Mouse (Mus musculus) hindbrain, postnatal 0 days (tissue): ENCODE data around the gene Kcnh1. TPM values are rescaled to one million over a fixed set of nuclear protein-coding genes. Genes with fewer than 3 reads are reported as not detected.

Experiments
- ATAC-seq: fragments of 200-750 bp; cut with Nextera tagmentation; 2 replicates; pipeline ENCODE4 v1.8.0; 2017; ENCODE audit warnings: mild to moderate bottlenecking, moderate TSS enrichment, moderate library complexity
- DNase-seq: peaks from one replicate; pipeline ENCODE4 v3.0.0-alpha.2; 2015; ENCODE audit warnings: low spot score
- H3K27ac ChIP-seq: fragments of 300-500 bp; sonication (generic); 2 replicates; pipeline ENCODE4 v1.5.1; 2014; ENCODE audit warnings: mild to moderate bottlenecking
- H3K27me3 ChIP-seq: fragments of 300-500 bp; sonication (generic); 2 replicates; pipeline ENCODE4 v1.6.1; 2014; ENCODE audit warnings: low read length, mixed read lengths; ENCODE audit not compliant: insufficient read depth
- H3K36me3 ChIP-seq: fragments of 300-500 bp; sonication (generic); 2 replicates; pipeline ENCODE4 v1.6.1; 2014; ENCODE audit warnings: low read length, mixed read lengths; ENCODE audit not compliant: insufficient read depth
- H3K4me1 ChIP-seq: fragments of 300-500 bp; sonication (generic); 2 replicates; pipeline ENCODE4 v1.6.1; 2014; ENCODE audit warnings: antibody characterized with exemption, low read length, mixed read lengths; ENCODE audit not compliant: insufficient read depth
- H3K4me2 ChIP-seq: fragments of 300-500 bp; sonication (generic); 2 replicates; pipeline ENCODE4 v1.6.1; 2014; ENCODE audit warnings: low read depth, mild to moderate bottlenecking, low read length, moderate library complexity, mixed read lengths
- H3K4me3 ChIP-seq: fragments of 300-500 bp; sonication (generic); 2 replicates; pipeline ENCODE4 v1.5.1; 2014; ENCODE audit warnings: low read length
- H3K9ac ChIP-seq: fragments of 300-500 bp; sonication (generic); replicated peaks from 2 replicates; pipeline ENCODE4 v1.6.1; 2014; ENCODE audit warnings: mild to moderate bottlenecking, low read length, moderate library complexity, mixed read lengths
- H3K9me3 ChIP-seq: fragments of 300-500 bp; sonication (generic); 2 replicates; pipeline ENCODE4 v1.6.1; 2016; ENCODE audit warnings: low read length, mixed read lengths
- CTCF ChIP-seq: IDR thresholded peaks from 2 replicates; pipeline ENCODE4 v1.5.1; 2016; ENCODE audit warnings: antibody characterized with exemption, control low read depth, low read depth
- WGBS: fragments of 180-500 bp; shearing (Covaris S2); extraction: QIAGEN DNeasy Blood & Tissue Kit; methylation state at CpG from one replicate; pipeline ENCODE4 v1.1.7; 2014; 5-methylcytosine and 5-hydroxymethylcytosine counted together
- polyA plus RNA-seq: library from polyadenylated mRNA; unstranded; fragments of >200 nt; fragmentation: Nextera tagmentation; extraction: Ambion mirVana; gene quantifications from 2 replicates; pipeline ENCODE4 v1.2.1, GENCODE M21; 2015
- total RNA-seq: library from RNA; depleted of rRNA; stranded (reverse); fragments of >200 nt; gene quantifications from 2 replicates; pipeline ENCODE4 v1.2.3, GENCODE M21; 2014

The Kcnh1 gene
- total and polyA plus RNA-seq, 2 experiments from 2014 or later = 2.9 to 7.0 TPM

GRCm38 (mm10) chr1:192439151-192439837 is 248.7 kb downstream of the Kcnh1 start:
- ATAC-seq (no peak), DNase-seq (no peak)
- H3K4me1 ChIP-seq = peaks cover under 1% of the 10 kb centered on the region; the same call in 1 of the 2 replicates
- no peak overlapping the region for H3K9ac ChIP-seq
- H3K27me3 ChIP-seq = no peaks in the 10 kb centered on the region
- TF ChIP-seq CTCF = no peak
- H3K9me3 ChIP-seq = no peaks in the 10 kb centered on the region
- H3K4me2 ChIP-seq = no peak overlapping the region
- no peak overlapping the region for H3K4me3 ChIP-seq
- no peaks in the 10 kb centered on the region for H3K36me3 ChIP-seq
- WGBS = 55% methylated on average over 6 of the region's 6 CpGs
- no peak overlapping the region for H3K27ac ChIP-seq

DNA sequence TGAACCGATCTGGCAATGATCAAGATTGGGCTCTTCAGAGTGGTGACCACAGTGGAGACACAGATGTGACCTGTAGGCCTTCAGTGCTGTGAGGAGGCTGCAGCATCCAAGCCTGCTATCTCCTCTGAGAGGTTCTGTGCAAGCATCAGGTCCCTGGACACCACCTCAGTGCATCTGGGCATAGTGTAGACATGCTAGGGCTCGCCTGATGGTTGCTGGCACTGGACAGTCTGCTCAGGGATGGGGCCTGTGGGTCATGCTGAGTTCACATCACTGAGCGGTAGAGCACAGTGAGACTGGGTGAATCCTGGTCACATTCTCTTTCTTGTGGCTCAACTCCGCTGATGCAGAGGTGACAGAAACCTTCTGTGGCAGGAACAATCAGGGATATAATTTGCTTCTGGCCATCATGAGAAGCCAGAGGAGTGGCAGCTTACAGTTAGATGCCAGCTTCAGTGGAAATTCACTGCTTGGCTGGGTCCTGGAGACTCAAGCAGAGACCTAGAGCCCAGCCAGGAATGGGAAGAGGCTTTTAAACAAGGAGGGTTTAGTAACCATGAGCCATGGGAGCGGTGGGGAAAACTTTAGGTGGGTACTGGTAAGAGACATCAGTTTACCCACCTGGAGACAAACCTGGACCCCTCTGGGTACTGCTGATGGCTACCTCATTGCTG is 252.3 kb downstream of the Kcnh1 start:
- Histone ChIP-seq H3K36me3 (no peaks in the 10 kb centered on the region), H3K9me3 (no peaks in the 10 kb centered on the region), H3K9ac (no peak overlapping the region), H3K4me3 (no peak overlapping the region), H3K27me3 (no peaks in the 10 kb centered on the region), H3K4me2 (no peak overlapping the region), H3K27ac (no peak overlapping the region), H3K4me1 (peaks cover 7% of the 10 kb centered on the region; the same call in 1 of the 2 replicates)
- 75% methylated on average over 5 of the region's 5 CpGs for WGBS
- no peak for DNase-seq
- no peak for TF ChIP-seq CTCF
- no peak for ATAC-seq

- Histone ChIP-seq H3K36me3 (no peaks in the 10 kb centered on the region), H3K4me3 (no peak overlapping the region), H3K27me3 (no peaks in the 10 kb centered on the region), H3K4me2 (no peak overlapping the region), H3K9me3 (no peaks in the 10 kb centered on the region), H3K27ac (peak overlapping the region; percentile 57), H3K4me1 (peaks cover 7% of the 10 kb centered on the region; the same call in 1 of the 2 replicates), H3K9ac (no peak overlapping the region)
- DNase-seq = peak; percentile 25
- TF ChIP-seq CTCF = peak; percentile 63
- peak; percentile 38; the same call in 1 of the 2 replicates for ATAC-seq
- 59% methylated on average over 20 of the region's 20 CpGs for WGBS
These were observed 253.6 kb downstream of the Kcnh1 start for GRCm38 (mm10) chr1:192443998-192444657.

GRCm38 (mm10) chr1:192444658-192445447 is 254.3 kb downstream of the Kcnh1 start:
- Histone ChIP-seq H3K4me3 (no peak overlapping the region), H3K27ac (peak overlapping the region; percentile 57), H3K4me2 (no peak overlapping the region), H3K9me3 (no peaks in the 10 kb centered on the region), H3K9ac (peak overlapping the region; percentile 21; the same call in 1 of the 2 replicates), H3K27me3 (no peaks in the 10 kb centered on the region), H3K4me1 (peaks cover 7% of the 10 kb centered on the region; the same call in 1 of the 2 replicates), H3K36me3 (no peaks in the 10 kb centered on the region)
- peak; percentile 17; the same call in 1 of the 2 replicates for TF ChIP-seq CTCF
- WGBS = 30% methylated on average over 7 of the region's 7 CpGs
- DNase-seq (peak; percentile 88), ATAC-seq (peak; percentile 68)

GRCm38 (mm10) chr1:192446158-192446557 is 255.6 kb downstream of the Kcnh1 start:
- no peak for TF ChIP-seq CTCF
- Histone ChIP-seq H3K27ac (no peak overlapping the region), H3K36me3 (no peaks in the 10 kb centered on the region), H3K4me3 (no peak overlapping the region), H3K4me2 (no peak overlapping the region), H3K27me3 (no peaks in the 10 kb centered on the region), H3K4me1 (peaks cover 7% of the 10 kb centered on the region; the same call in 1 of the 2 replicates), H3K9me3 (no peaks in the 10 kb centered on the region), H3K9ac (no peak overlapping the region)
- ATAC-seq (no peak), DNase-seq (no peak)
- 61% methylated on average over 5 of the region's 5 CpGs for WGBS

DNA sequence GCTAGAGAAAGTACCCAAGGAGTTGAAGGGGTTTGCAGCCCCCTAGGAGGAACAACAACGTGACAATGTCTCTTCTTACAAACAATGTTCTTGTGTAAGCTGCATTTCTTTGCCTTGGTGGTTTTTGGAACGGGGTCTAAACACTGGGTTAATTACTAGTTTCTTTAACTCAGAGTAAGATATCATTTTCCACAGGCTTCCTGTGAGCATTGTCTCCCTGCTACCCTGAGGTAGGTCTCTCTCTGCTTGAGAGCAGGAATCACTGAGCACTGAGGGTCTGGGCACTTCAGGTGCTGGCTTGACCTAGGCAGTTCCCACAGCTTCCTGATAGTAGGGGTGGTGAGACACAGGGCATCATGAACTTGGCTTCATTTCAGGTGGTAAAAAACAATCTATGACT is 257.1 kb downstream of the Kcnh1 start:
- Histone ChIP-seq H3K36me3 (no peaks in the 10 kb centered on the region), H3K4me3 (no peak overlapping the region), H3K4me2 (no peak overlapping the region), H3K27ac (no peak overlapping the region), H3K9ac (no peak overlapping the region), H3K4me1 (peaks cover 12% of the 10 kb centered on the region; the same call in 1 of the 2 replicates), H3K9me3 (no peaks in the 10 kb centered on the region), H3K27me3 (no peaks in the 10 kb centered on the region)
- no peak for TF ChIP-seq CTCF
- DNase-seq (no peak), ATAC-seq (no peak)
- 53% methylated on average over 2 of the region's 2 CpGs for WGBS
